Mouse (Mus musculus) forelimb bud, embryonic 11.5 days (tissue): ENCODE results near the gene Sun1.

ENCODE experiments used
- DNase-seq: peaks from one replicate; pipeline ENCODE4 v3.0.0-alpha.2; 2012; ENCODE audit warnings: low read depth, low spot score

The Sun1 gene

GRCm38 (mm10) chr5:139199995-139200769 is at the start of gene Sun1:
Sun1 (plus strand) TSS chr5:139200637.
- DNase-seq = peak; percentile 97

- no peak for DNase-seq
These were observed 39.5 kb upstream of the Sun1 start for GRCm38 (mm10) chr5:139160899-139161298.

- DNase-seq = no peak
These were observed 38.8 kb upstream of the Sun1 start for GRCm38 (mm10) chr5:139161632-139162031.

- no peak for DNase-seq
These were observed 33.6 kb upstream of the Sun1 start for GRCm38 (mm10) chr5:139166781-139167361.

- no peak for DNase-seq
These were observed 32.9 kb upstream of the Sun1 start for GRCm38 (mm10) chr5:139167548-139167947.

- no peak for DNase-seq
These were observed 28.5 kb upstream of the Sun1 start for GRCm38 (mm10) chr5:139171929-139172328.

- no peak for DNase-seq
These were observed 26.3 kb upstream of the Sun1 start for GRCm38 (mm10) chr5:139174141-139174540.

GRCm38 (mm10) chr5:139174556-139175547 is 25.6 kb upstream of the Sun1 start:
- peak; percentile 46 for DNase-seq

- DNase-seq = peak; percentile 77
These were observed 21.4 kb upstream of the Sun1 start for GRCm38 (mm10) chr5:139178895-139179631.

- no peak for DNase-seq
These were observed 17.3 kb upstream of the Sun1 start for GRCm38 (mm10) chr5:139183131-139183530.

GRCm38 (mm10) chr5:139183601-139184000 is 16.8 kb upstream of the Sun1 start:
- no peak for DNase-seq

- no peak for DNase-seq
These were observed 15.5 kb upstream of the Sun1 start for GRCm38 (mm10) chr5:139184897-139185296.

GRCm38 (mm10) chr5:139189726-139190125 is 10.7 kb upstream of the Sun1 start:
- DNase-seq = no peak

- DNase-seq = no peak
These were observed 9.5 kb upstream of the Sun1 start for GRCm38 (mm10) chr5:139190958-139191357.

GRCm38 (mm10) chr5:139198779-139199178 is 1.7 kb upstream of the Sun1 start:
- no peak for DNase-seq

GRCm38 (mm10) chr5:139199636-139199994 is 822 bp upstream of the Sun1 start:
- no peak for DNase-seq

GRCm38 (mm10) chr5:139200770-139201569 is 533 bp downstream of the Sun1 start:
- peak; percentile 8 for DNase-seq

- DNase-seq = no peak
These were observed 1.7 kb downstream of the Sun1 start for GRCm38 (mm10) chr5:139202127-139202526.

GRCm38 (mm10) chr5:139203312-139203711 is 2.9 kb downstream of the Sun1 start:
- DNase-seq = no peak

GRCm38 (mm10) chr5:139206081-139206480 is 5.6 kb downstream of the Sun1 start:
- no peak for DNase-seq

- no peak for DNase-seq
These were observed 6.1 kb downstream of the Sun1 start for GRCm38 (mm10) chr5:139206525-139206924.
